Mouse (Mus musculus): ENCODE data around the gene Lemd1.
"Not testable (repeated sequence)": the region's sequence is repeated elsewhere in the genome, so short reads cannot be mapped to it uniquely, and the experiment has no call there.

Lemd1 gene

GRCm38 (mm10) chr1:132261058-132261457 is 69.8 kb downstream of the Lemd1 start:
- DNase-seq = no peak

DNA sequence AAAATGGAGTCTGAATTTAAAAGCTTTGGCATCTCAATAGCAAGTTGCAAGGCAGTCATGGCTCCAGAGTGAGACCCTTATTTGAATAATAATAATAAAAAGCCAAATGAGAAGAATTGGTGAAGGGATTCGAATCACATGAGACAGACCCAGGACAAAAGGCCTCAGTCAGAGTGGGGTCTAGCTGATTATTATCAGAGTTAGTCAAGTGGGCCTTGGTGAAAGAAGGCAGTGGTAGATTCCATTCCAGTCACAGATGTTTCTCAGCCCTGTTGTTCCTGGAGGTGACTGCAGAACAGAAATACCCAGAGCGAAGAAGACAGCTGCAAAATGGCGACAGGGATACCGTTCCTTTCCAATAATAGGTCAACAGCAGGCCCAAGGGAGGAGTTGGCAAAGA is 72.4 kb downstream of the Lemd1 start:
- DNase-seq = no peak

- no peak for DNase-seq
Measured at GRCm38 (mm10) chr1:132264577-132264976, 73.3 kb downstream of the Lemd1 start.

DNA sequence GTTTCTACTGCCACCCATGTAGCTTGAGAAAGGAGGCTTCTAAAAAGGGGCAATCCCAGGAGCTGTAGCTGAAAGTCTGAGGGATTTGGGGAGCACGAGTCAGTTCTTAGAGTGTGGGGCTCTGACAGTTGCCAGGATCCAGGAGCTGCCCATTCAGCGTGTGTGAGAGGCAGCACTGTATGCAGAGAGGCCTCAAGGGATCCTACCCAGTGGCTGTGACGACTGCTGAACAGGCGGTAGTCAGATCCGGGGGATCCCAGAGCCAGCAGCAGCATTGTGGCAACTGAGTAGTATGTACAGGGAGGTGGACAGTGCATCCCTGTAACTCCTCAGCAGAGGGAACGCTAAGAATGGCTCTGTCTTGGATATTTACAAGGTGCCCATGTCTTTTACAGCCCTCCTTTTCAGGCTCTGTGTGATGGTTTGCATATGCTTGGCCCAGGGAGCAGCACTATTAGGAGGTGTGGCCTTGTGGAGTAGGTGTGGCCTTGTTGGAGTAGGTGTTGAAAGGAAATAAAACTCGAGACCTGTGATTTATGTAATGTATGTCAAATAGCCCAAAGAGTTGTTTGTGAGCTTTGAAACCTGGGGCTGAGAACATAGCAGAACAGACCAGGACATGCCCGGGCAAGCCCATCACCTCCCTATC is 74.1 kb downstream of the Lemd1 start:
- no peak for DNase-seq

DNA sequence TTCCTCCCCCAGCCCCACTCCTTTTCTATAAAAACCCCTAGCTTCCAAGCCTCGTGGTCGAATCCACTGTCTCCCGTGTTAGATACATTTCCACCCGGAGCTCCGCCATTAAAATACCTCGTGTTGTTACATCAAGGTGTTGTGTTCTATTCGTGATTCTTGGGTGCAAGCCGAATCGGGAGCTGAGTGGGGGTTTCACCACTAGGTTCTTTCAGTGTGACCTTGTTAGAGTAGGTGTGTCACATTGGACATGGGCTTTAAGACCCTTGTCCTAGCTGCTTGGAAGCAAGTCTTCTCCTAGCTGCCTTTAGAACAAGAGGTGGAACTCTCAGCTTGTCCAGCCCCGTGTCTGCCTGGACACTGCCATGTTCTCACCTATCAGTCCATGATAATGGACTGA is 74.7 kb downstream of the Lemd1 start:
- no peak for DNase-seq

- DNase-seq = no peak
Measured at GRCm38 (mm10) chr1:132266791-132267557, 75.7 kb downstream of the Lemd1 start.

DNA sequence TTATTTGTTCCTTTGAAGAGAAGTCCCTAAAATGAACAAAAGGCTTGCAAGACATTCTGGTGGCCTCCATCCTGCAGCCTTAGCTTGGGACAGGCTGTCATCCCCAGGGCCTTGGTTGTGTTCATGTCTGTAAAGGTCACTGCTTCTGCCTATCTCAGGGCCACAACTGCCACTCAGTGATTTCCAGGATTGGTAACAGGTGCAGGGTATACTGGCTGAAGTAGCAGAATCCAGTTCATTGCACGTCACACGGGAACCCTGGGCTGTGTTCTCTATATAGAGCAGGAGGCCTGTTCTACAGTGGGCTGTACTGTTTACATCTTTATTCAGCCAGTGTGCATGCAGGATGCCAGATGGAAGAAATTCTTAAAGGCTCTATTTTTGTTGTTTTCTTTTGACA is 76.7 kb downstream of the Lemd1 start:
- DNase-seq = no peak

DNA sequence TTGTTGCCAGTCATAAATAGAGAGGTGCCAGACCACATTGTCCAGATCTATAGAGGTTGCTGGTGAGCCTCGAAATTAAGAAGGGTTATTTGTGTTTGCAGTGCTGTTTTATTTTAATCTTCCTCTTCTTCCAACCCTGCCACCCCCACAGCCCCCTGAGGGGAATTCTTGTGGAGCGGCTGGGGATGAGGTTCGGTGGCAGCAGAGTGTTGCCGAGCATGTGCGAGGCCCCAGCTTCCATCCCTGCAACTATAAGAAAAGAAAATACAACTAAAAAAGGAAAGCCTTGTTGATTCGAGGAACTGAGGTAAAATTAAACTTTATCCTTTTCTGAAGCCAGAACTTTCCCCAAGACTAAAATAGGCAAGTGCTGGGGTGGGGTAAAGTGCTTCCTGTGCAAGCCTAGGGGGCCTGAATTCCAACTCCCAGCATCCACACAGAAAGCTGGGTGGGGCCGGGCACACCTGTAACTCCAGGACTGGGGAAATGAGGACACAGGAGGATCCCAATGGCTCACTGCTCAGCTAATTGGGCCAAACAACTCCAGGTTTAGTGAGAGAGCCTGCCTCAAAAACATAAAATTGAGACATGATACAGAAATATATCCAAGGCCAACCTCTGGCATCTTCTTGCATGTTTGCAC is 77.3 kb downstream of the Lemd1 start:
- no peak for DNase-seq

- DNase-seq = no peak
Measured at GRCm38 (mm10) chr1:132271237-132271636, 80.0 kb downstream of the Lemd1 start.

DNA sequence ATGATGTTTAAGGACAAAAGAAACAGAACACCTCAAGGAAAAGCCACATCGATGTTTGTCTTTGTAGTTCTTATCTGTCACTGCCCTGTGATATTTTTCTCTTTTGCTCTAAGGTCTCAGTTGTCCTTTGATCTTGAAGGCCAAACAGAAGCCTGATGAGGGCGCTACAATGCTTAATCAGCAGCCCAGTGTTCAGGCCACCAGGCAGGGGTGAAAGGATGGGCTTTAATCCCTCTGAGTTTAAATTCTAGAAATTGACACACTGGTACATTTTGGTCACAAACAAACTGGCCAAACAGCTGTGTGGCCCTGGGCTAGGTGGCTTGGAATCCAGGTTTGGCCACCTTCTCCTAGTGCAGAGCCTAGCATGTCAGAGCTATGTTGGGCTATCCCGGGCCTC is 85.5 kb downstream of the Lemd1 start:
- no peak for DNase-seq

GRCm38 (mm10) chr1:132277124-132277523 is 85.9 kb downstream of the Lemd1 start:
- DNase-seq = no peak

GRCm38 (mm10) chr1:132280636-132281035 is 89.4 kb downstream of the Lemd1 start:
- not testable (repeated sequence) for DNase-seq

DNA sequence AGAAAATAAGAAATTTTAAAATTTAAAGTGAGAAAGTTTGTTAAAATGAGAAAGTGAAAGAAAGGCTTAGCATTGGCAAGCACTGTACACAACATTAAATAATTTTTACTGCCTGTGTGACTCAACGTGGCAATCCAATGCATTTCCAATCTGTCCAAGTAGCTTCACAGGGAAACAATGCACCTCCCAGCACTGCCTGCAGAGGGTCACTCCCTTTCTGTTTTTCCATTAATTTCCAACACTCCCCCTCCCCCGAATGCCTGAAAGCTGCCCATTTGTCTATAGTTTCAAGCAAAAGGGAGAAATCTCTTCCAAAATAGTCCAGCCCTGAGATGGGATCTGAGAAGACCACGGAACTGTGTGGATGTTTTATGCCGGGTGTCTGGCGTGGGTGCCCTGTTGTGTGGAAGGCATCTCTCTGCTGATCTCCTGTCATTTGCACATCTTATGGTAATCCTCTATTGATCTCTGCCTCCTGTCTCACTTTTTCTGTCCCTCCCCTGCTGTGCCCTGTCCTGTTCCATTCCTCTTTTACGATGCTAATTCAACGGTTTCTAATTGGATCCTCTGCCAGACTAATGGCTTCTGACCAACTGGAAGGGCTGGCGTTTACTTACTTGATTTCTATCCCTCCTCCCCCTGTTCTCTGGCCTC is 90.4 kb downstream of the Lemd1 start:
- DNase-seq = no peak

- DNase-seq = no peak
Measured at GRCm38 (mm10) chr1:132282177-132282536, 90.9 kb downstream of the Lemd1 start.

GRCm38 (mm10) chr1:132283018-132283417 is 91.8 kb downstream of the Lemd1 start:
- no peak for DNase-seq

DNA sequence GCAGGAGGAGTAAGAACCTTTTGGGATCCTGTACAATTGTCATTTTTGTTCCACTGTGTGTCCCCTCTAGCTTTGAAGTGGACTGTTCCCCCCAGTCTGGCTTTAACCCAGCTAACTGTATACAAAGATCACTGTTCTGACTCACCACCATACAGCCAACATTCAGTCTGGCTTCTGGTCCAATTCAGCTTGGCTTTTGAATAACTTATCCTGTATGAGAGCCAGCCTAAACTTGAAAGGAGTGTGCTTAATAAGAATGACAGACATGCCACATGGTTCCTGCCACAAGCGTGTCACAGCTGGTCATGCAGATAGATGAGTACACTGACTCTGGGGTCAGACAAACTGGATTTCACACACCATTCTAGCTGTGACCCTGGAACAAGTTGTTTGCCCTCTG is 95.5 kb downstream of the Lemd1 start:
- DNase-seq = no peak

DNA sequence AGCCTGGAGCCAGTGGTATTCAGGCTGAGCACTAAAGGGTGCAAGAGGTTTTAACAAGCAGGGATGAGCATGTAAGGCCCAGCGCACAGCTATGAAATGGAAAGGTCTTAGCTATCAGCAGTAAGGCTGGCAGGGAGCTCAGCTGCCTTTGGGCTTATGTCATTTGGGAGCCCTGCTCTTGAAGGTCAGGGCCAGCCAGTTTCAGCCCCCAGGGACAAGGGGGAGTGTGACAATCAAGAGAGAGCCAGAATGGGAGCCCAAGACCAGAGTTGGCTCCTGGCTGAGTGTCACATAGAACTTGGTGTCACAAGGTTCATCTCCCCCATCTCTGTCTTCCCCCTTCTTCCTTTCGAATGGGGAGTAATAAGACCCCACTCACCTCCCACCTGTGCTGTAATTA is 96.2 kb downstream of the Lemd1 start:
- no peak for DNase-seq

- DNase-seq = no peak
Measured at GRCm38 (mm10) chr1:132287991-132288451, 96.8 kb downstream of the Lemd1 start.

GRCm38 (mm10) chr1:132289965-132290364 is 98.7 kb downstream of the Lemd1 start:
- no peak for DNase-seq

DNA sequence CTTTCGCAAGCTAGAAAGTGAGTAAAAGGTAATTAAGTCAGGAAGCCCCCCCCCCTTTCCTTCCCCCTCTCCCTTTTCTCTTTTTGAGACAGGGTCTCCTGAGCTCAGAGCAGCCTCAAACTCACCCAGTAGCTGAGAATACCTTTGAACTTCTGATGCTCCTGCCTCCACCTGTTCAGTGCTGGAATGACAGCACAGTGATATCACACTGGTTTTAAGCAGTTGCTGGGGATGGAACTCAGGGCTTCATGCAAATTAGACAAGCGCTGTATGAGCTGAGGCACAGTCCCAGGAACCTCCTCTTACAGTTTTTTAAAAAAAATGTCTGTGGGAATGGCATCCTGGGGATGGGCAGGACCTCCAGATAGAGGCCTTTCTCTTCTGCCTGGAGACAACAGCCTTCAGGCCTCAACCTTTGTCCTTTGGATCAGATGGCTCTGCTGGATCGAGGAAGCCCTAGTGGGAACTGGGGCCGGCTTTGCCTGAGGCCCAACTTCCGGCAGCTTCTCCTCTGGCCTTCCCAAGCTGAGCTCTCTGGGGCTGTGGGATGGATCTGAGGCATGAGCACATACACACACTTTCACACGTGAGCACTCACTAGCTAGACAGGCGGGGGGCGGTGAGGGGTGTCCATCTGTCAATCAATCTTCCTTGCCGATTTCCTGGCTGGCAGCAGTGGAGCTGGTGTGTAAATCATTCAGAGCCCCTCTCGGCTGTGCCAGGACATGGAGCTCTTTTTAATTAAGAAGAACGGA is 99.9 kb downstream of the Lemd1 start:
- no peak for DNase-seq

DNA sequence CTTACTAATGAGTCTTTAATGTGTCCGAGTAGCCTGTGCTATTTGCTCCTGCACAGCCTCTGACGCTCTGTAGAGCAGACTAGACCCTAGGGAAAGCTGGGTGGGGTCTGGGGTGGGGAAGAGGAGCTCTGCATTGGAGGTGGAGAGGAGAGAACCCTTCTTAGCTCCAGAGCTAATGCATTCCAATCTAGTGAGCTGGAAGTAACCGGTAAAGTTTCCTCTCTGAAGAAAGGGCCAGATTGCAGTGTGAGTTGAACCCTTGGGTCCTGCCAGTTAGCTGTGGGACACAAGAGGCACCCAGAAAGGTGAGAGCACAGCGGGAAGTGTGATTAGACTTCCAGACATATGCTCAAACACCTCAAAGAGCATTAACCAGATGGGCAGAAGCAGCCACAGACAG is 100.5 kb downstream of the Lemd1 start:
- no peak for DNase-seq

GRCm38 (mm10) chr1:132292318-132293129 is 101.3 kb downstream of the Lemd1 start:
- no peak for DNase-seq
